Mouse (Mus musculus) R1 (cell line): ENCODE results near the gene Ddit4.

Experiments
- DNase-seq: peaks from one replicate; pipeline ENCODE4 v3.0.0-alpha.2; 2018; ENCODE audit warnings: low read depth, low spot score

The Ddit4 gene

DNA sequence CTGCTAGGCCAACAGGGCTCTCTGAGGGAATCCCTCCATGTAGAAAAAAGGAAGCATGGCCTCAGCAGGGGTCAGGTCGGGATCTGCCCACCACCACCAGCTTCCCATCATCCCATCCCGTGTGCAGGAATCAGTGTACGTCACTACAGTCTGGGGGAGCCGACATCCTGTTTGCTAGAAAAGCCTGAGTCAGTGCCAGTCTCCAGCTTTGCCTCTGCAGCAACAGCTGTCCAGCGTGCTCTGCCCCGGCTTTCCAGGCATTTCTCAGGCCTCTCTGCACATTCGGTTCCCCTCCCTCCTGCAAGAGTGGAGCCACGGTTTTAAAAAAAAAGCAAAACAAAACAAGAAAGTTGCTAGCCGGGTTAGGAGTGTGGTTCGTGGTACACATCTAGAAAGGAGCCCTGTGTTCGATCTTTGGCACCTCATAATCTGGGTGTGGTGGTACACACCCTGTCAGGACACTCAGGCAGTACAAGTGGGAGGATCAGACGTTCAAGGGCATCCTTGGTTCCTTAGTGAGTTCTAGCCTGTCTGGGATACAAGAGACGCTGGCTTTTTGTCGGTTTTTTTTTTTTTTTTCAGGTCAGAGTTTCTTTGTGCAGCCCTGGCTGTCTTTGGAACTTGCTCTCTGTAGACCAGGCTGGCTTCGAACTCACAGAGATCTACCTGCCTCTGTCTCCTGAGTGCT is 32.0 kb downstream of the Ddit4 start:
- peak; percentile 59 for DNase-seq

DNA sequence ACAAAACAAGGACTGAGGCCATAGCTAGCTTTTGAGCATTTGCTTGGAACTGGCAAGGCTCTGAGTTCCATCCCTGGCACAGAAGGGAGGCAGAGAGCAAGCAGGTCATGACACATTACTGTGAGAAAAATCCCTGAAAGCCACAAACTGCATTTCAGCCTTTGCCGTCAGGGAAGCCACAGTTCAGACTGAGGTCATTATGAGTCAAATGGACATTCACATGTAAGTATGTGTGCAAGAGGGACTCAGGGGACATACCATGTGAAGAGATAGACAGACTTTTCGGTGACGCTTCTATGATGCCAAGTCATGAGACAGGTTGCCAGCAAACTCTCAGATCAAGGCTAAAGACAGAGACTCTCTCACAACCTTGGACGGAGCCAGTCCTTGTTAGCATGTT is 33.5 kb downstream of the Ddit4 start:
- DNase-seq = no peak

DNA sequence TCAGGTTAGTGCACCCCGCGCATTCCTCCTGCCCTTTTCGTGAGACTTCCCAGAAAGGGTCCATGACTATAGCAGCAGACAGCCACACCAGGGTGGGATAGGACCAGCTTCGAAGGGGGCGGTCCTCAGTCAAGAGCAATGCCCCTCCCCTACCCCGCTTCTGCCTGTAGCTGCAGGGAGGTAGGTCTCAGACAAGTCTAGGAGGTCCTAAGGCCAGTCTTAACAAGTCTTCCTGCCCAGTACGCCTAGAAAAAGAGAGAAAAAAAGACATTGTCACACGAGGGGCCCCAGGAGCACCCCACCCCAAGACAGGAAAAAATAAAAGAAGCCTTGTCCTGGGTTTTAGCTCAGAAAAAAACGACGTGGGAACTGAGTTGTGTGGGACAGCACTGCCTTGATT is 35.0 kb downstream of the Ddit4 start:
- peak; percentile 89 for DNase-seq

DNA sequence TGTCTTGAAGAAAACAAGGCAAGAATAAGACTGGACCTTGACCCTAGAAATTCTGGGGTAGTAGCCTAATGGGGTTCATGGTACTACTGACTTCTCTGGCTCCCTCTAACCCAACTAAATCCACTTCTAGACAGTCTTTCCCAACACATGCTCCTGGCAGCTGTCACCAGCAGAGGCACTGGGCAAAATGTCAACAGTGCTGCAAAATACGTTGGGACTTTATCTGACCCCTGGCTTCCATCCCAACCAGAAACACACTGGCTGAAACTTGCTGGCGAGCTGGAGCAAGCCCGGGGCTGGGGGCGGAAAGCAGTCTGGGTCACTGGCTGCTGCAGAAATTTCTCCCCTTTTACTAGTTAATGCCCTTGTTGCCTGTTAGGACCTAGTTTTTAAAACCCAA is 35.5 kb downstream of the Ddit4 start:
- no peak for DNase-seq

DNA sequence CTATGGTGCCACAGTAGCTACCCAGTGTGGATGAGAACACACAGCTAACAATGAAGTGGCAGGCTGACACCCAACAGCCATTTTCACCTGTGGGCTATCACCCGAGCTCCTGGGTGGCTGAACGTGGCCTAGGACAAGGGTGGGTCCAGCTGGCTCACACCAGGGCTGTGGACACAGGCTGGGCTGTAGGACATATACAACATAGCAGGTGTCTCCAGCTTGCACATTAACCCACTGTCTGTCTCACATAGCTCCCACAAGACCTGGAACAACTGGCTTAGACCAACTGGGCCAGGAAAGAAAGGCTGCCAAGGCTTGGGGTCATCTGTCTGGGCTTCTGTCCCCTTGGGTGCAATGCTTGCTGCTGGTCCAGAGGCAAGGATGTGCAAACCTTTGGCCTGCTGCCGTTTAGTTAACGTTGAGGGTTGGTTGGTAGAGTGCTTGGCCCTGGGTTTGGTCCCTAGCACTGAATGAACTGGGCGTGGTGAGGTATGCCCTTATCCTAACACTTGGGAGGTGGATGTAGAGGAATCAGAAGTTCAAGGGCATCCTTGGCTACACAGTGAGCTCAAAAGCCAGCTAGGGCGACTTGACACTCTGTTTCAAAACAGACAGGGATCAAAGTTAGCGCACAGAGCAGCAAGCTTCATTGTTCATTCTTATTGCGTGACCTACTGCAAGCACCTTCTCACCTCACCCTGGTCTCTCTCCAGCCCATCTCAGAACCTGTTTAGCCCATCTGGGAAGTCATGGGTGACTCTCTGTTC is 36.3 kb downstream of the Ddit4 start:
- no peak for DNase-seq

DNA sequence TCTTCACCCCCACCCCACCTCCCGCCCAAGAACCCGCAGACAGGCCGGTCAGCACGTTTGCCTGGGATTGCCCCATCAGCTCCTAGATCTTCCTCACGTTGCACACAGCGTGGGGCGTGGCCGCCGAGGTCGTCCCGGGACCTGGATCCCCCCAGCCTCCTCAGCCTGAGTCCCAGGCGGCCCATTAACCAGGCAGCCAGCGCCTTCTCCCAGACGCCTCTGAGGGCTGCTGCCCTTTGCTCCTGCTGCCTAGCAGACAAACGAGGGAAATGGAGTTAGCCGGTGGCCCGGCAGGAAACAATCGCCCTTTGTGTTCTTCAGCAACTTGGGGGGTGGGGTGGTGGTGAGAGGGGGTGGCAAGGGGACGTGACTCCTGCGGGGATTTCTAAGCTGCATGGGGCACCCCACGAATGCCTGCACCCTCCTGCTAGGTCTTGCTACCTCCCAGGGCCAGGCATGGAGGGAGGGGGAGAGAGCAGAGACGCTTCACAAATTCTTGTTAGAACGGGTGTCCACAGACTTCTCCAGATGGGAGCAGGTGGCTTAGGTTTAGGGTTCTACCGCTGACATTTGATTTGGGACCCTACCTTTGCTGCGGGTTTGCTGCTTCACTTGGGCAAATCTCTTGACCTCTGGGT is 40.0 kb downstream of the Ddit4 start:
- DNase-seq = no peak

DNA sequence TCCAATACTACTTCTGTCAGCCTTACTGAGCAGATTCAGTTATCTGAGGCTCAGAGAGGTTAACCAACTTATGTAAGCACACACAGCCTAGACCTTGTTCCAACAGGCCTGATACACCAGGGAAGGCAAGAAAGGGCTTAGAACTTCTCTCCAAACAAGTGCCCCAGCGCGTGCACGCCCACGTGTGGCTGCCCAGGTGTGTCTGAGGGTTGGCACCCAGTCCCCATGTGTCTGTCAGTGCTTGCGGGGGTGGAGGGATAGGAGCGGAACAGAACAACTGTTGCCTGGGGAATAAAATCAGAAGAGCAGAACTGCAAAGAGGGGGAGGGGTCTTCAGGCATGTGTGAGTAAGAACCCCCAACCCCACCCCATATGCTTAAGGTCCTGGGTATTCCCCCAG is 40.5 kb downstream of the Ddit4 start:
- DNase-seq = no peak

DNA sequence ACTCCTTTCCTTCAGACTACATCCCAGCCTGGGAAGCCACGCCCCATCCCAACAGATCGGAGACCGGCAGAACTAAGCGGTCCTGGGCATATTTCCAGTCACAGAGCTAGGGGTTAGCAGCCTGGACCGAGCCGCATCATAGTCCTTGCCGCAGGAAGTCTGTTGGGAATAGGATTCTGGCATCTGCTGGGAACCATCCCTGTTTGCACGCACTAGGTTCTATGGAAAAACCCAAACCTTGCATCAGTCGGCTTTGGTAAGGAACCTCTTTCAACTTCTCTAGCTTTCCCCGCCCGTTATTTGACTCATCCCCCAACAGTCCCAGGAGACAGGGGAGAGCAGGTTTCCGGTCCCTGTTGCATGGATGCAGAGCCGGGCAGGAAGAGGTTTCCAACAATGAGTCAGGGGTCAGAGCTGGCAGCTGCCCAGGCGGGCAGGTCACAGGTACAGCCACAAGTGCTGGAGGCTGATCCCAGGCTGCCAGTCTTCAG is 42.2 kb downstream of the Ddit4 start:
- DNase-seq = peak; percentile 72

DNA sequence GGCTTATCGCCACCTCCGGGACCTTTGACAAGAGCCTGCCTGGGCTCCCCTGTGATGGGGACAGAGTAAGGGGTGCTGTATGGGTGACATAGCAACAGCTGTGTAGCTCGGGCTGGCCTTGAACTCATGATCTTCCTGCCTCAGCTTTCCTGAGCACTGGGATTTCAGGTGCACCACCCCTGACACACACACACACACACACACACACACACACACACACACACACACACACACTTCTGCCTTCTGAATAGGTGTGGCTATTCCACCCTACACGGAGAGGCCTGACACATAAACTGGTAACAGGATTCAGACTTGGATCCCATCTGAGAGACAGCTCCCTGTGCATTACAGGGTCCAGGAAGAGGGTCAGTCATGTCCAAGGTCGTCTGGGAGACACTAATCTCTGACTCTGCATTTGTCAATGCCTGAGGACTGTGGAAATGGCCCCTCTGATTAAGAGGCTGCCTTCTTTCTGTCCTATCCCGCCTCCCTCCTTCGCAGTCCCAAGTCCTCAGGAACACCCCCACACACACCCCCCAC is 42.8 kb downstream of the Ddit4 start:
- DNase-seq = no peak

DNA sequence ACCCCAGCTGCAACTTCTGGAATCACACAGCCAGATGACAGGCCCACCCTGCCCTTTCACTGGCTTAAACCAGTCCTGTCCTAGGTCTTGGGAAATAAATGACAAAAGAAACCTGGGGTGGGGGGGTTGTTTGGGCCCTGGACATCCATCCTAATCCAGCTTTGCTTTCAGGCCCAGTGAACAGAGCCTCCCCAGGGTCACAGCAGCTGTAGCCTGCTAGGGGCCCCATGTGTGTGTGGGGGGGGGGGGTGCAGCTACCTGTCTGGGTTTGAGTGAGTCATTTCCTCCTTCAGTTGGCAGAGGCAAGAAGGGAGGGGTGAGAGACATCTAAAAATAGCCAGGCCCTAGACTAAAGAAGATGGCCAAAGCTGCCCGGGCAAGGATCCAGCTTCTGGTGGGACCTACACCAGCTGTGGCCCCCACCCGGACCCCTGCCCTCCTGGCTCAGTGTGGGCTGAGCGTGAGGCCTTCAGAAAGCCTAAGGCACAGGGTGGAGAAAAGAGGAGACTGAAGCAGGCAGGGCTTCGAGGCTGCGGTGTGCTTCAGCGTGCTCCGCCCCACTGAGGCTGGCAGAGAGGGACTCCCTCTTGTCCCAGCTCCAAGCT is 43.8 kb downstream of the Ddit4 start:
- DNase-seq = no peak

DNA sequence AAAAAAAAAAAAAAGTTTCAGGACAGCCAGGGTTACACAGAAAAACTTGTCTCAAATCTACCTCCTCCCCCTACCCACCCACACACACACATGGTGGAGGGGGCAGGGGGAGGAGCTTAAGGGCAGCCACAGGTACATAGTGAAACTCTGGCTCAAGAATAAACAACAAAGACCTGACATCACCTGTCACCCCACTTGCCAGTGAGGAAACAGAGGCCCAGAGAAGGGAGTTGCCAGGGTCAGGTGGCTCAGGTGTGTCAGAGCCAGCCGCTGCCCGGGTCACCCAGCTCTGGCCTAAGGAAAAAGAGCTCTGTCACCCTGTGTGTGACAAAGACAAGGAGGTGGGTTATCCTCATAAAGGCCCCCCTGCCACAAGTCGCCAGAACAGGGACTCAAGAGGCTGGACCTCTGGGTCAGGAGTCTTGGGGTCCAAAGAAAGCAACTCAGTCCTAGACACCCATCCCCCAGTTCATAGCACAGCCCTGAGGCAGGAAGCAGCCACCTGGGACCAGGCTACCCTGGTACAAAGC is 44.5 kb downstream of the Ddit4 start:
- DNase-seq = no peak

DNA sequence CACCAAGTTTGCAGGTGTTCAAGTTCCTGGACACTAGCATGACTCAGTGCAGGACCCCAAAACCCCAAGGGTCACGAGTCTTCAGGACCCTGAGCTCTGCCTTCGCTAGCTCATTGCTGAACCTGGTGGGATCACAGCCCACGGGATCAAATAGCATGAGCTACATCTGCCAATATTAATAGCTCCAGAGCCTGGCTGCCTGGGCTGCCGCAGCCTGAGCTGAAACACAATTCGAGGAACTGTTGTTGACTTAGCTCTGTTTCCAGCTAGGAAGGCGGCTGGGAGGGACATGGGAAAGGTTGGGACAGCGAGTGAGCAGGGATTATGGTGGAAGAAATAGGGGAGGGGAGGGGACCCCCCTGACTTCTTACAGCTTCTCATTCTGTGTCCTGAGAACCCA is 48.5 kb downstream of the Ddit4 start:
- no peak for DNase-seq

DNA sequence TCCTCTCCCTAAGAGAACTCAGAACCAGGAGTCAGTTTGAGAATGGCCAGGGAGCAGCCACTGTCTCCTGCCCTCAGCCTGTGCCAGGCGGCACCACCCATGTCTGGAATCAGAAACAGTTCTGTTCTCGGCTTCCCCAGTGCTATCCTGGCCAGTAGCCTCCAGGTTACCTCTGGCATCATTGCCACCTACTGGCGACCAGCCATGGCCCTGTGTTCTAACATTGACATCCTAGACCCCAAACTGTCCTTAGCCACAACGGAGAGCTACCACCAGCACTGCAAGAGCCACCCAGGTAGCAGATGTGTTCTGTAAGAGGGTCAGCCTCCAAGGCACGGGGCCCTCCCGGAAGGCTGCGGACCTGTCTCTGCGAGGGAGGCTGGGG is 49.0 kb downstream of the Ddit4 start:
- no peak for DNase-seq

DNA sequence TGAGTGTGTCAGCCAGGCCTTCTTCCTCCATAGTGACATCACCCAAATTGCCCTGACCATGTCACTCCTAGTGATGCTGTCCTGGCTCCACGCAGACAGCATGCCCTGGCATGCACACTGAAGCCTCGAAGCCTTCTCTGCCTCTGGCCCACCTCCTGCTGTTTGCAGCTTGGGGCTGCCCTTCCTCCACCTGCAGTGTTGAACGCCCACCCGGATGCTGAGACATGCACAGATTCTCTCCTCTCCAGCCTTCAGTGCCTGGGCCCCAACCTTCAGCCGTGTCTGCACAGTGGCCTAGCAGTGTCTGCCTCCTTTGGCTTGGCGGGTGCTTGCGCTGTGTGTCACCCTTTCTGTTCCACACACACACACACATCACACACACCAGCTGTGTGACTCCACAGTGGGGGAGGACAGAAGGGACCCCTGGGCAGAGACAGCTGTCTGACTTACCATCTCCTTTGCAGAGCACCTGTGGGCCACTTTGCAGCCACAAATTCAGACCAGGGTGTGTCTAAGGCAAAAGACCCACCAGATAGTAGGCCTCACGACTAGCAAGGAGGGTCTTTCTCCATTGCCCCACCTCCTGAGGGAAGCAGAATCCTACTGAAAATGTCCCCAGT is 49.5 kb downstream of the Ddit4 start:
- DNase-seq = peak; percentile 48

DNA sequence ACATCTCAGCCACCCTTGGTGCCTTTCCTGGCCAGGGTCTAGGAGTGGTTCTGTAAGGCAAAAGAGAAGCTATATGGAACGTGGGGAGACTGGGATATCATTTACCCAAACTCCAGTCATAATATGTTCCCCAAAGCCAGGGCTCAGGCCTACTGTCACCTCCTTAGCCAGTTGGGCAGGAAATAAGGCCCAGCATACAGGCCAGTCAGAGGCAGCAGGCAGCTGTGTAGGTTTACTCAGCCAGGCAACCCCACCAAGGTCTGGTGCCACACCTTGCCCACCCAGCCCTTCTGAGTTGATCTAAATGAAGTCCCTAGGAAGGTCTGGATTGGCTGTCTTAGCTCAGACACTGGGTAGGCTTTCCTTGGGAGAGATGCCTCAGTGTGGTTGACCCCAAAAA is 50.2 kb downstream of the Ddit4 start:
- no peak for DNase-seq

DNA sequence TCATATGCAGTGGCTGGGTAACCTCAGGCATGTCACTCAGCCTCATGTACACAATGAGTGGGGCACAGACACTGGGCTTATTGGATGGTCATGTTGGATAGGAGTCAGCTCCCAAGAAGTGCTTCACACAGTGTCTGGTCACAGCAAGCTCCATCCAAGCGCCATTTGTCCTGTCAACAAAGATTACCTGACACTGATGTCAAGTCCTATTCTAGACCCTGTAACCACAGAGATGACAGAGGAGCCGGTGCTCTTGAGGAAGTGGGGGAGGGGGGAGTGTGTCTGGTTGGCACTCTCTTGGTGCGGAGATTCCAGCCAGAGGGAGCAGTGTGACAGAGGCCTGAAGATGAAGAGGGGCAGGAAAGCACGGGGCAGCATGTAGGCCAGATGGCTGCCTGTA is 50.7 kb downstream of the Ddit4 start:
- DNase-seq = no peak

DNA sequence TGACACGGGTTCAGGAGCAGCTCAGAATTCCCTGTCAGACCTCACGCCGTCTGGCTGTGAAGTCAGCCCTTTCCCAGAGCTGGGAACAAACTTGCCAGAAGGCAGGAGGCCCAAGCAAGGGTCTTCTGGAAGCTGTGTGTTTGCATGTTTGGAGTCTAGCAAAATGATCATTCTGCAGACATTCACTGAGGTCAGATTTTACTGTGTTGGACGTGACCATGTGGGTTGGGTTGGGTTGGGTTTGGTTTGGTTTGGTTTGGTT is 51.5 kb downstream of the Ddit4 start:
- DNase-seq = no peak
